Mouse (Mus musculus): ENCODE measurements around the gene Drap1.
A peak's percentile ranks its signal among the peaks of the same experiment; 100 is the strongest.

Drap1 gene

GRCm38 (mm10) chr19:5457746-5458442, 33.1 kb upstream of the Drap1 start, which contains the start of gene Ccdc85b:
Ccdc85b (minus strand) TSS chr19:5457894.
- peak; percentile 23 for DNase-seq (ENCODE audit: low read depth, low spot score)
- Histone ChIP-seq H3K36me3 (ENCODE audit: control insufficient read depth, insufficient read depth, low read length, poor library complexity, severe bottlenecking) (no peaks in the 10 kb centered on the region; the same call in 1 of the 2 replicates), H3K27me3 (ENCODE audit: control insufficient read depth, insufficient read depth, low read length, poor library complexity, severe bottlenecking) (no peaks in the 10 kb centered on the region)

- H3K27me3 ChIP-seq (ENCODE audit: control insufficient read depth, insufficient read depth, low read length, poor library complexity, severe bottlenecking), result no peaks in the 10 kb centered on the region
- no peaks in the 10 kb centered on the region; the same call in 1 of the 2 replicates for H3K36me3 ChIP-seq (ENCODE audit: control insufficient read depth, insufficient read depth, low read length, poor library complexity, severe bottlenecking)
- peak; percentile 91 for DNase-seq (ENCODE audit: low read depth, low spot score)
Observed at GRCm38 (mm10) chr19:5456922-5457745, 32.4 kb upstream of the Drap1 start.

GRCm38 (mm10) chr19:5456241-5456921, 31.6 kb upstream of the Drap1 start:
- H3K27me3 ChIP-seq (ENCODE audit: control insufficient read depth, insufficient read depth, low read length, poor library complexity, severe bottlenecking), result no peaks in the 10 kb centered on the region
- no peak for DNase-seq (ENCODE audit: low read depth, low spot score)
- H3K36me3 ChIP-seq (ENCODE audit: control insufficient read depth, insufficient read depth, low read length, poor library complexity, severe bottlenecking), result no peaks in the 10 kb centered on the region; the same call in 1 of the 2 replicates

GRCm38 (mm10) chr19:5455568-5455967, 30.8 kb upstream of the Drap1 start:
- Histone ChIP-seq H3K36me3 (ENCODE audit: control insufficient read depth, insufficient read depth, low read length, poor library complexity, severe bottlenecking) (no peaks in the 10 kb centered on the region; the same call in 1 of the 2 replicates), H3K27me3 (ENCODE audit: control insufficient read depth, insufficient read depth, low read length, poor library complexity, severe bottlenecking) (no peaks in the 10 kb centered on the region)
- no peak for DNase-seq (ENCODE audit: low read depth, low spot score)

- no peak for DNase-seq (ENCODE audit: low read depth, low spot score)
- no peaks in the 10 kb centered on the region for H3K27me3 ChIP-seq (ENCODE audit: control insufficient read depth, insufficient read depth, low read length, poor library complexity, severe bottlenecking)
- no peaks in the 10 kb centered on the region; the same call in 1 of the 2 replicates for H3K36me3 ChIP-seq (ENCODE audit: control insufficient read depth, insufficient read depth, low read length, poor library complexity, severe bottlenecking)
Observed at GRCm38 (mm10) chr19:5455037-5455436, 30.3 kb upstream of the Drap1 start.

GRCm38 (mm10) chr19:5451766-5452165, 27.0 kb upstream of the Drap1 start:
- H3K27me3 ChIP-seq (ENCODE audit: control insufficient read depth, insufficient read depth, low read length, poor library complexity, severe bottlenecking), result no peaks in the 10 kb centered on the region
- no peak for DNase-seq (ENCODE audit: low read depth, low spot score)

GRCm38 (mm10) chr19:5449673-5450072, 24.9 kb upstream of the Drap1 start:
- Histone ChIP-seq H3K27me3 (ENCODE audit: control insufficient read depth, insufficient read depth, low read length, poor library complexity, severe bottlenecking) (no peaks in the 10 kb centered on the region), H3K36me3 (ENCODE audit: control insufficient read depth, insufficient read depth, low read length, poor library complexity, severe bottlenecking) (no peaks in the 10 kb centered on the region; the same call in 1 of the 2 replicates)
- no peak for DNase-seq (ENCODE audit: low read depth, low spot score)

More at GRCm38 (mm10) chr19:5451766-5452165, 27.0 kb upstream of the Drap1 start:
- no peaks in the 10 kb centered on the region; the same call in 1 of the 2 replicates for H3K36me3 ChIP-seq (ENCODE audit: control insufficient read depth, insufficient read depth, low read length, poor library complexity, severe bottlenecking)

- Histone ChIP-seq H3K27me3 (ENCODE audit: control insufficient read depth, insufficient read depth, low read length, poor library complexity, severe bottlenecking) (no peaks in the 10 kb centered on the region), H3K36me3 (ENCODE audit: control insufficient read depth, insufficient read depth, low read length, poor library complexity, severe bottlenecking) (no peaks in the 10 kb centered on the region)
- DNase-seq (ENCODE audit: low read depth, low spot score), result peak; percentile 49
Observed at GRCm38 (mm10) chr19:5448354-5449150, 23.8 kb upstream of the Drap1 start.

- peak; percentile 90 for DNase-seq (ENCODE audit: low read depth, low spot score)
- H3K27me3 ChIP-seq (ENCODE audit: control insufficient read depth, insufficient read depth, low read length, poor library complexity, severe bottlenecking), result no peaks in the 10 kb centered on the region
- no peaks in the 10 kb centered on the region for H3K36me3 ChIP-seq (ENCODE audit: control insufficient read depth, insufficient read depth, low read length, poor library complexity, severe bottlenecking)
Observed at GRCm38 (mm10) chr19:5447515-5448353, 23.0 kb upstream of the Drap1 start, which contains the start of gene Fosl1. Fosl1 (plus strand) TSS chr19:5447547.

GRCm38 (mm10) chr19:5445747-5446146, 21.0 kb upstream of the Drap1 start:
- no peaks in the 10 kb centered on the region for H3K27me3 ChIP-seq (ENCODE audit: control insufficient read depth, insufficient read depth, low read length, poor library complexity, severe bottlenecking)
- no peaks in the 10 kb centered on the region for H3K36me3 ChIP-seq (ENCODE audit: control insufficient read depth, insufficient read depth, low read length, poor library complexity, severe bottlenecking)
- DNase-seq (ENCODE audit: low read depth, low spot score), result no peak

GRCm38 (mm10) chr19:5444954-5445353, 20.2 kb upstream of the Drap1 start:
- no peak for DNase-seq (ENCODE audit: low read depth, low spot score)
- Histone ChIP-seq H3K27me3 (ENCODE audit: control insufficient read depth, insufficient read depth, low read length, poor library complexity, severe bottlenecking) (no peaks in the 10 kb centered on the region), H3K36me3 (ENCODE audit: control insufficient read depth, insufficient read depth, low read length, poor library complexity, severe bottlenecking) (no peaks in the 10 kb centered on the region)

- H3K36me3 ChIP-seq (ENCODE audit: control insufficient read depth, insufficient read depth, low read length, poor library complexity, severe bottlenecking), result no peaks in the 10 kb centered on the region
Observed at GRCm38 (mm10) chr19:5444371-5444908, 19.7 kb upstream of the Drap1 start.

GRCm38 (mm10) chr19:5433951-5434350, 9.2 kb upstream of the Drap1 start:
- DNase-seq (ENCODE audit: low read depth, low spot score), result no peak
- H3K27me3 ChIP-seq (ENCODE audit: control insufficient read depth, insufficient read depth, low read length, poor library complexity, severe bottlenecking), result no peaks in the 10 kb centered on the region

More at GRCm38 (mm10) chr19:5444371-5444908, 19.7 kb upstream of the Drap1 start:
- no peaks in the 10 kb centered on the region for H3K27me3 ChIP-seq (ENCODE audit: control insufficient read depth, insufficient read depth, low read length, poor library complexity, severe bottlenecking)
- DNase-seq (ENCODE audit: low read depth, low spot score), result no peak

More at GRCm38 (mm10) chr19:5433951-5434350, 9.2 kb upstream of the Drap1 start:
- no peaks in the 10 kb centered on the region for H3K36me3 ChIP-seq (ENCODE audit: control insufficient read depth, insufficient read depth, low read length, poor library complexity, severe bottlenecking)
